Mouse (Mus musculus) lung, postnatal 14 days (tissue): ENCODE data around the gene Enox1.

Experiments used
- DNase-seq: peaks from one replicate; pipeline ENCODE4 v3.0.0; 2021

The Enox1 gene

GRCm38 (mm10) chr14:77584426-77584825 is 427.9 kb downstream of the Enox1 start:
- no peak for DNase-seq

- DNase-seq: no peak
Measured at GRCm38 (mm10) chr14:77585031-77585800, 428.7 kb downstream of the Enox1 start.

DNA sequence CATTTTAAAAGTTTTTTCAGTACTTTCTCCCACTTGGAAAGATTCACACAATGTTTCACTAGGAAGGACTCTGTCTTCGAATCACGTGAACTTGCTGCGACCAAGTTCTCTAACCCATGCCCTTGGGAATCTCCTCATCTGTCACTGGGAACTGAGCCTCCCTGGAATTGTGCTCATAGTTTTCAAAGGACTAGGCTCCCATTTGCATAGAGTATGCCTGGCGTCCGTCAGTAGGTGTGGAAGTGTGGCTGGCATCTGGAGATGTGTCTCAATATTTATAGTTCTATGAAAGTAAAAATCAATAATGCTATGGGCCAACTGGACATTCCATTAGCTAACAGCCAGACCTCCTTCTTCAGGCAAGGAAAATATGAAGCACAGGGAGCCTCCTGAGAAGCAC is 429.5 kb downstream of the Enox1 start:
- no peak for DNase-seq

DNA sequence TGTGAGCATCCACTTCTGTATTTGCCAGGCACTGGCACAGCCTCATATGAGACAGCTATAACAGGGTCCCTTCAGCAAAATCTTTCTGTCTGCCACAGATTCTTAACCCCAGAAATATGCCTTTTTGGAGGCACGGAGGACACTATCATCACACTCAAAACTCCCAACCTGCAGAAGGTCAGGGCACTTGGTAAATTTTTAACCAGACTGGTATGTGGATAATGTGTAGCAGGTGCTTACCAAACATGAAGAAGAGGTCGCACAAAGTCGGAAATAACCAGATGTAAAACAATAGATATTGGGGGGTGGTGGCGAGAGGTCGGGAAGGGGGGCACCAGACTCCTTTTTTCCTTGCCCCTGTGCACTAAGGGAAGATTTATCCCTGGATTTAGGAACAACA is 430.6 kb downstream of the Enox1 start:
- no peak for DNase-seq

DNA sequence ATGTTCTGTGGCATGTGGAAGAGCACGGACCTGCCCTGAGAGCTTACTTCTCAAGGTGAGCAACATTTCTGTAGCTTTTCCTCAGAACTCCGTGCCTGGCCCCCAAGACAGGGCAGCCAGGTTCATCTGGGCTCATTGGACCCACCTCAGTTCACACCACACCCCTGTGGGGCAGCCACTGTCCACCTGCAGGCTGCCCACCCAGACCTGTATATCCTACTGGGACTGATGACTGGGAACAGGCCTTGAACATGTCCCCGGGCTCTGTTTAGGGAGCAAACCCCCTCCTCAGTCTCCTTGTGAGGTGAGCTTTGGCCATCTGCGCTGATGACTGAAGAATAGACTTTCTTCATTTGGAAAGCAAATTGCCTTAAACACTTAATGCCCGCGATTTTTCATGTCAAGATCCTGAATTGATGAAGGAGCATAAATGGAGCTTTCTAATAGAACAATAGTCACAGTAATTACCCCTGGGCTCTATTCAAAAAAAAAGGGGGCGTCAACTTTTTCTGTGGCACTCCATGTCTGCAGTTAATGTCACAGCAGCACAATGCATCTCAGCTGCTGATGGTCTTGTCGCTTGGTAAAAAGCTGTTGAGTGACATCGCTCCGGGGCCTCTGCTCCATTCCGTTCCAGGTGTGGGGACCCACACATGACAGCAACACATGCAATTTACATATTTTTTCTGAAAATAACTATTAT is 436.7 kb downstream of the Enox1 start:
- no peak for DNase-seq

- no peak for DNase-seq
Measured at GRCm38 (mm10) chr14:77596216-77597175, 439.9 kb downstream of the Enox1 start.

DNA sequence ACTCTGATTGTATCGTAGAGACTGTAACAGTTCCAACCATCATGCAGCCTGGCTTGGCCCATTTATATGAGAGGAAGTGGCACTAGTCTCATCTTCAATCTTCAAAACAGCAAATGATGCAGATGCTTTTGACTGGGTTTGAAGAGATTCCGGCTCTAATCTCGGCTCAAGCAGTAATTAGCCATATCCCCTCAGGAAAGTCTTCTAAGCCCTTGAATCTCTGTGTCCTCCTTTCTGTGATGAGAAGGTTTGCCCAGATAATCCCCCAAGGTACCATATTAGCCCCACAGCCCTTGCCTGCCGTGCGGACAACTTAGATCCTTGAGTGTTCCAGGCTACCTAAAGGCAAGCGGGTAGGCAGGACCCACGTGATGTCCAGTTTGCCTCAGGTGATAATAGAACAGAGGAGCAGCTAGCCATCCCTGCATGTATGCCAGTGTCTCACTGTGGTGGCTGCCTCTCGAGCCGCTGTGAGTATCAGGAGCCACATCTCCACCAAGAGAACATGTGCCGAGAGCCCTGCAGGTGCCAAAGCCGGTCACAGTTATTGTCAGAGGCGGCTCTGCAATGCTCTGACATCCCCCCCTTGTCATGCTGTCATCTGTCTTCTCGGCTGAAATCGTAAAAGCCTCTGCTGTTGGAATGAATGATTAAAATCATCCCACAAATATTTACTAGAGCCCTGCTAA is 442.6 kb downstream of the Enox1 start:
- DNase-seq: no peak

- no peak for DNase-seq
Measured at GRCm38 (mm10) chr14:77600773-77601172, 444.2 kb downstream of the Enox1 start.

DNA sequence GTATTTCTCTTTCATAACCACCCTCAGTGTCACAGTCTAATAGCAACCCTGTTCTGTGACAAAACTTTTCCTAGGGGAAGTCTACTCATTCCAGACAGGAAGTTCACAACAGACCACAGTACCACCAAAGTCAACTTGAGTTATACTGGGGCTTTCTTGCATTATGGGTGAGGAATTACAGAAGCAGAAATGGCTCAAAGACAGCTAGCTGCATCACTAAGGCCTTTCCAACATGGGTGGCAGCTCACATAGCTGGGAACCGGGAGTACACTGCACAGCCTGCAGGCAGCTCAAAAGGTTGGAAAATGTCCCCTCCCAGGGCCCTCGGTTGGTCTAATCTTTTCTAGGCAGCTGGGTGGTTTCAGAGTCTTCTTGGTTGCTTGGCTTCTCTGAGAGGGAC is 444.9 kb downstream of the Enox1 start:
- DNase-seq: no peak

DNA sequence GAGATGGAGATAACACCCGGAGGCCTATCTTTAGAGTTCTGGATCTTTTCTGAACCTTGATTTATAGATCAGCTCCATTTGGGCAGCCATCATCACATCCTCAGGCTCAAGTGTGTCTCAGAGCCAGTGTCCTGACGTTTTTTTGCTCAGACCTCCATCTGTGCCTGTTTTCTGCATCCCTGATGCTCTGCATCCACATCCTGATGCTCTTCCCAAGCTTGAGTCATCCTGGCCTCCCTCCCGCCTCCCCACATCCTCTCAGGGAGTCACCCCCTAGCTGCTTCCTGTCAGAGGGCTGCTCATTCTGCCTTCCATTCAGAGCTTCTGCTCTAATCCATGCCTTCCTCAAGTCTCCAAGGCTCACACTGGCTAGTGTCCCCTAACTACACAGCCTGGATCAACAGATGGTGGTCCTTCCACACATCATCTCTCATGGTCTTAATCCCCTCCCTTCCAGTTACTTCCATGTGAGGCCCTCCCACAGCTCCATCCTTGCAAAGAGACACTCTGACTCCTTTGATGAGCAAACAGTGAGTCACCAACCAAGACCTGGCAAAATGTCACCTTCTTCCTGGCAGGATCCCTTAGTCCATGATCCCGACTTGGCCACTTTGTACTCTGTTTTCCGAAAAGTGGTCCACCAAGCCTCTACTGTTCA is 451.7 kb downstream of the Enox1 start:
- no peak for DNase-seq

GRCm38 (mm10) chr14:77615201-77615600 is 458.6 kb downstream of the Enox1 start:
- DNase-seq: no peak

- DNase-seq: no peak
Measured at GRCm38 (mm10) chr14:77617250-77617649, 460.7 kb downstream of the Enox1 start.

GRCm38 (mm10) chr14:77618131-77618805 is 461.7 kb downstream of the Enox1 start:
- DNase-seq: no peak

GRCm38 (mm10) chr14:77621473-77622264 is 465.1 kb downstream of the Enox1 start:
- DNase-seq: no peak

- no peak for DNase-seq
Measured at GRCm38 (mm10) chr14:77626557-77627507, 470.3 kb downstream of the Enox1 start.

- DNase-seq: no peak
Measured at GRCm38 (mm10) chr14:77632466-77633171, 476.1 kb downstream of the Enox1 start.

DNA sequence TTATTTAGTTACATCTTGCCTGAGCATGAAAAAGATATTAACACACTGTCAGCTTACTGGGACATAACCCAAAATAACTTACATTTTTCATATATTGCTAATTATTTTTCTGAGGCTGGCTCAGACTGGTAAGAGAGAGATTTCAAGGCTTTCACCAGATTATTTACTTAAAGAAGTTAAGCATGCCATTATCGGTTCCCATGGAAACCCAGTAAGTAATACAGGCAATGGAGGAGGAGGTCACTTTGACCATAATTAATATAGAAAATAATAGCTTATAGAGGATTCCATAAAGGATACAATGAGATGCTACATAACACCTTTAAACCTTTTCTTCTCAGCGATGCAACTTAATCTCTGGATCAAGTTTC is 476.6 kb downstream of the Enox1 start:
- DNase-seq: no peak

- DNase-seq: no peak
Measured at GRCm38 (mm10) chr14:77636931-77637330, 480.4 kb downstream of the Enox1 start.

DNA sequence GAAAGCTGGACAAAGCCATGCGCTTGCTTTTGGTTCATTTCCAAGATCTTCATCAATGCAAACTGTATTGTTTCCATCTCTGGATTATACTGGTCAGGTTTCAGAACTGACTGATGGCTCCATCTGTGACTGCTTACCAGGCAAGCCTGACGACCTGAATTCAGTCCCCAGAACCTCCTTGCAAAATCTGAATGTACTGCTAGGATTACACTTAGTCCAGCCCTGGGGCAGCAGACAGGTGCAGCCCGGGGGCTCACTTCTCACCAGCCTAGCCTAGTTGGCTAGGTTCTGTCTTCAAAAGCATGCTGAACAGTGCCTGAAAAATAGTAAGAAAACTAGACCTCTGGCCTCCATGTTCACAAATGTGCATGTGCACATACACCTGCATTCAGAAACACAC is 481.6 kb downstream of the Enox1 start:
- DNase-seq: no peak
